Mouse (Mus musculus): ENCODE measurements around the gene Vwf. TPM values are rescaled to one million over a fixed set of nuclear protein-coding genes. Genes with fewer than 3 reads are reported as not detected.

Vwf gene
- total RNA-seq, 2 experiments from 2014 or later: 12.5 to 15.3 TPM

DNA sequence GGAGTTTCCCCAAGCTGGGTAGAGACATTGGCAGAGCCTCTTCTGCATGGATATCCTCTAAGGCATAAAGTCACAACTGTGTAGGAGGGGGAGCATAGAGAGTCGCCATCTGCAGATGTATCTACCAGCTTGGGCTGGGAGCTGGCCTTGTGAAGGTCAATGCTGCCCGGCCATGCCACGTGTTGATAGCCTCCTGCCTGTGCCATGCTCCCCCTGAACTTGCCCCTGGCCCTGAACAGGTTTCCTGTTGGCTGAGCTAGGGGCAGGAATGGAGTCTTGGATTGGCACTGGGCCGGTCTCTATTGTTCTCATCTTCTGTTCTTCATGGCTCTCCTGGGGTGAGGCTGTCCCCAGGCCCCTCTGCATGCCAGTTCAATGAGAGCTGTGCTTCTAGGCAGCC is 51.1 kb downstream of the Vwf start:
- no peak for DNase-seq
- no peak for TF ChIP-seq CTCF (IDR thresholded peaks at IDR 0.05)
- Histone ChIP-seq H3K4me3 (no peak overlapping the region), H3K27ac (peak overlapping the region; percentile 35; the same call in 1 of the 2 replicates)
- intact Hi-C loops (cut with DNase I): no loop called here

DNA sequence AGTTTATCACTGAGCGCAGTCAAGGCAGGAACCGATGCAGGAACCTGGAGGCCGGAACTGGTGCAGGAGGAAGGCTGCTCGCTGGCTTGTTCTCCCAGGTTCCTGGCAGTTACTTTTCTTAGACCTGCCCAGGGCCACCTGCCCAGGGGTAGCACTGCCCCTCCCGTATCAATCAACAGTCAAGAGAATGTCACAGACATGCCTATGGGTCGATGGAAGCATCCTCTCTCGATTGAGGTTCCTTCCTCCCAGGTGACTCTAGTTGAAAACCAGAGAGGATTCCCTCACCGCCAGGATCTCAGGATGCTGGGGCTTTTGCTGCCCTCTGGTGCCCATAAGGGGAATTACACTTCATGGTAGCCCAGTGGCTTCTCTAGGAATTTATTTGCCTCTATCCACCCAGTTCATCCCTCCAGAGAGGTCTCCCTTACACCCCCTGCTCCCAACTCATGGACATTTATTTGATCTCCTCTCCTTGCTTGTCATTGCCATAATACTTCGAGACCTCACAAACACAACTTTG is 53.5 kb downstream of the Vwf start:
- peak; percentile 95; the same call in 1 of the 2 replicates for TF ChIP-seq CTCF (IDR thresholded peaks at IDR 0.05)
- DNase-seq: peak; percentile 61
- intact Hi-C loops (cut with DNase I): loop anchor here (2.0 to 5.0 kb wide), 2 partner anchors 103 to 181 kb away; no protein-coding TSS in a partner anchor
- 0 out of 2 replicates have a peak overlapping the region, but pooled peaks have one; percentile 9 for H3K27ac ChIP-seq
- H3K4me3 ChIP-seq: no peak overlapping the region

DNA sequence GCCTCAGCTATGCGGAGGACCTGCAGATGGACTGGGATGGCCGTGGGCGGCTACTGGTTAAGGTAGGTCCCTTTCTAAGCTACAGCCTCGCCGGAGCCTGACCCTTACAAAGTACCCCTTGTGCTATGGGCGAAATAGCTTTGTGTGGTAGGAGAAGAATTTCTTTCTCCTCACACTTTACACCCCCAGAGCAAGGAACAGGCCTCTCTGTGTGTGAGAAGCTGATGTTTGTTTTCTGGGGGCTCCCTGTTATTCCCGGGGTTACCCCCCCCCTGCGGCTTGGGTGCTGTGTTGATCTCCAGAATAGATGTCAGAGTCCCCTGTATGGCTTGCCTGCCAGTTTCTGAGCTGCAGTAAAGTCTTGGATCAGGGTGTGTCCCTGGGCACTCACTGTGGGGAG is 54.1 kb downstream of the Vwf start:
- H3K4me3 ChIP-seq: no peak overlapping the region
- H3K27ac ChIP-seq: peak overlapping the region; percentile 9
- DNase-seq: no peak
- intact Hi-C loops (cut with DNase I): loop anchor here (2.0 to 5.0 kb wide), 2 partner anchors 103 to 182 kb away; no protein-coding TSS in a partner anchor
- no peak for TF ChIP-seq CTCF (IDR thresholded peaks at IDR 0.05)

DNA sequence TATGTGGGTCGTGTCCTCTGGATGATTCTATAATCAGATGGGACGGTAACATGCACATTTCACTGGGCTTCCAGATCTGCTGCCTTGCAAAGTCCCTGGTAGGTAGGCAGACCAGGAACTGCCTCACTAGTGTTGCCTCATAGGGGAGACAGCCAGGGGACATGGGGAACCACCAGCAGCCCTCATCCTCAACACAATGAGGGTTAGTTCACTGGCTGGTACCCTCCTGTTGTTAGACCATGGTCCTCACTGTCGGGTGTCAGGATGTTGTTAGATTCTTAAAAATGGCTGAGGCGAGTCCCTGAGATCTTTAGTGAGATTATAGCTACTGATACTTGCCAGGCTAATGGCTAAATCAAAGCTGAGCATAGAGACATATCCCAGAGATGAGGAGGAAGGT is 54.6 kb downstream of the Vwf start:
- no peak overlapping the region for H3K4me3 ChIP-seq
- TF ChIP-seq CTCF (IDR thresholded peaks at IDR 0.05): no peak
- no peak for DNase-seq
- intact Hi-C loops (cut with DNase I): loop anchor here (2.0 to 5.0 kb wide), 2 partner anchors 104 to 182 kb away; no protein-coding TSS in a partner anchor
- peak overlapping the region; percentile 9 for H3K27ac ChIP-seq

DNA sequence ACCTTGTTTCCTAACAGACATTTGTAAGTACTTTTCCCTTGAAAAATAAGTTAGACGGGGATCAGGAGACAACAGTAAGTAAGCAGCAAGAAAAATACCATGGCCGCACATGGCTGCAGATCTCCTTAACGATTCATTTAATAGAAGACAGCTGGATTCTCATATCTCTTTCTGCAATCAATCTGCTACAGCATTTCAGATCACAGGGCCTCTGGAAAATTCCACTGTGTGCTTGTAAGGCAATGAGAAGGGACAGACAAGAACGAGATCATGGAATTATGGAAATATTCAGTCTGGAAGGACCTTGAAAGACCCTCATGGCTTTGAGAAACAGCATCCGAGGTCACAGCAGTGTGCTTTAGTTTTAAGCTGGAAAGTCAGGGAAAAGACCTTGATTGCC is 55.2 kb downstream of the Vwf start:
- intact Hi-C loops (cut with DNase I): loop anchor here (2.0 to 5.0 kb wide), 3 partner anchors 73 to 183 kb away; no protein-coding TSS in a partner anchor
- TF ChIP-seq CTCF (IDR thresholded peaks at IDR 0.05): no peak

DNA sequence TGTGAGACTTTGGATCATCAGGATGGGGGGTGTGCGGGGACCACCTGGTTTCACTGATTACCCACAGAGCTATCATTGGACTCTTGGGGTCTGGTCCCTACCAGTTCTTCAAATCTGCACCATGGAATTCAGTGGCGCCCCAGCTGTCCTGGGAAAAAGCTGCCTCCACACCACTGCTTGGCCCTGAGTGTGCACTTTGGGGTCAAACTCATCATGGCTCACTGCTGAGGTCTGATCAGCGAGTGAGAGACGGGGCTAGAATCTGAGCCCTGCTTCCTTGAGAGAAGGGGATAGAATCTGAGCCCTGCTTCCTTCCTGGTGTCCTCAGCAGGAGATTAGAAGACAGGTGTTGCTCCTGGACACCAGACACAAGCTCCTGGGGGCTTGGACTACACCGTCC is 55.8 kb downstream of the Vwf start:
- peak overlapping the region; percentile 35; the same call in 1 of the 2 replicates for H3K27ac ChIP-seq
- no peak for TF ChIP-seq CTCF (IDR thresholded peaks at IDR 0.05)
- H3K4me3 ChIP-seq: no peak overlapping the region
- DNase-seq: no peak
- intact Hi-C loops (cut with DNase I): loop anchor here (2.0 to 5.0 kb wide), 2 partner anchors 74 to 105 kb away; no protein-coding TSS in a partner anchor

More for the DNA sequence above, 55.2 kb downstream of the Vwf start:
- DNase-seq: no peak
- H3K4me3 ChIP-seq: no peak overlapping the region
- H3K27ac ChIP-seq: 0 out of 2 replicates have a peak overlapping the region, but pooled peaks have one; percentile 9

DNA sequence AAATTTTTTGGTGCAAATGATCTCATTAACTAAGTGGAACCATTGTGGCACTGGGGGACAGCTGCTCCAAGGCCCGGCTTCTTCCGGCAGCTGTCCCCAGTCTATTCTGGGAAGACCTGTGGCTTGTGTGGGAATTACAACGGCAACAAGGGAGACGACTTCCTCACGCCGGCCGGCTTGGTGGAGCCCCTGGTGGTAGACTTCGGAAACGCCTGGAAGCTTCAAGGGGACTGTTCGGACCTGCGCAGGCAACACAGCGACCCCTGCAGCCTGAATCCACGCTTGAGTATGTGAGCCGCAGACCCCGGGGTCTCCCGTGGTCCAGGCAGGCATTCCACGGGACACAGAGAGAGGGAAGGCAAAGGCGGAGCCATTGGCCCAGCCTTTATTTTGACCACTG is 56.7 kb downstream of the Vwf start:
- Histone ChIP-seq H3K4me3 (peak overlapping the region; percentile 57), H3K27ac (peak overlapping the region; percentile 68)
- intact Hi-C loops (cut with DNase I): loop anchor here (2.0 to 5.0 kb wide), 2 partner anchors 74 to 106 kb away; no protein-coding TSS in a partner anchor
- TF ChIP-seq CTCF (IDR thresholded peaks at IDR 0.05): peak; percentile 94
- peak; percentile 86 for DNase-seq

DNA sequence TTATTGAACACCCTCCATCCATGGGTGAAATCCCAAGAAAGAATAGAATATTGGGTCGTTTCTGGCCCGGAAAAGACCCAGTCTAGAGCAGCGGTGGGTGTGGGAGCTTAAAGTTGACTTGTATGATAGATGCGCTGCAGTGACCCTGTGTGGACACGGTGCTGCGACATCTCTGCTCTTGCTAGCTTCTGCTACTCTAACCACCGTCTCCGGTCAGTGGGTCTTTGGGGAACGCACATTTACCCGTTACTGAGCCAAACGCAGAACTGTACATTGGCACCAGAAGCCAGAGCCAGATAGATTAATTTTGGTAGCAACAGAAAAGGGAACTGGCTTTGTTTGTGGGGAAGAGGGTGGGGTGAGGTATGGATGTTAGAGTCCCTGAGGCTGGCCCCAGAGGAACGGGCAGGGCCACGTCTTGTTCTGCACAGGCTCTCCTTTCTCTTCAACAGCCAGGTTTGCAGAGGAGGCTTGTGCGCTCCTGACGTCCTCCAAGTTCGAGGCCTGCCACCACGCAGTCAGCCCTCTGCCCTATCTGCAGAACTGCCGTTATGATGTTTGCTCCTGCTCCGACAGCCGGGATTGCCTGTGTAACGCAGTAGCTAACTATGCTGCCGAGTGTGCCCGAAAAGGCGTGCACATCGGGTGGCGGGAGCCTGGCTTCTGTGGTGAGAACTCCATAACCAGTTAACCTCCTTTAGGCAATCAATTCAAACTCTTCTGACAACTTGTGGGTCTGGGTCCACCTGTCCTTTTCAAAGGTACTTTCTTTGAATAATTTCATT is 57.3 kb downstream of the Vwf start:
- no peak for TF ChIP-seq CTCF (IDR thresholded peaks at IDR 0.05)
- intact Hi-C loops (cut with DNase I): loop anchor here (2.0 to 5.0 kb wide), 2 partner anchors 75 to 107 kb away; no protein-coding TSS in a partner anchor
- DNase-seq: no peak
- H3K27ac ChIP-seq: peak overlapping the region; percentile 68
- H3K4me3 ChIP-seq: peak overlapping the region; percentile 57

DNA sequence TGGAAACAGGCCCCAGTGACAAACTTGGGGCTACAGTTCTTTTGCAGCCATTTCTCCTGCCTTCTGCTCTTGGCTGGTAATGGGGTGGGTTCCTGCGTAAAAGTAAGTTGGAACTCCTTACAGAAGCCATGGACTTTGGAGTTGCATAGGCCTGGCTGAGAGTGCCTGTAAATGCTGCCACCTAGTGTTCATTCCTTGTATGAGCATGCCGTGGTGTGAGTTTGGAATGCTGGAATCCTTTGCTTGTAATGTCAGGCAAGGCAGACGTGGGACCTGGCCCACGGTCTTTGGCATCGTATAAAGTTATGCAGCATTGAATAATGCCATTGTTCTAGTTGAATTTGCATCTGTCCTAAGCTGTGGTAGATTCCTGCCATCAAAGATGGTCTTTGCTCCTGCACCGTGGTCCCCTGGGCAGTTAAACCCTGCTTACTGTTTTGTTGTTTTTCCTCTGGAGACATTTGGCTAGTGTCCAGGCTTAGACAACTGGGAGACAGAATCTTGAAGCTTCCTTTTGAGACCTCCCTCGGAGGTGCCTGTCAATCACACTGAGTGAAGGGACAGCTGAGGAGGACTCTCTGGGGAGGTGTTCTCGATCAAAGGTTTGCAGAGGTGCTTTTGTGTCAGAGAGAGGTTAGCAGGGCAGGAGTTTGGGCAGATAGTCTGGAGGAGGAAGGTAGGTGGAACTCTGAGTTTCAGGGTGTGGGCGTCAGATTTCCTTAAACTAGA is 58.1 kb downstream of the Vwf start:
- peak; percentile 97 for TF ChIP-seq CTCF (IDR thresholded peaks at IDR 0.05)
- DNase-seq: peak; percentile 62
- Histone ChIP-seq H3K27ac (peak overlapping the region; percentile 68), H3K4me3 (no peak overlapping the region)
- intact Hi-C loops (cut with DNase I): loop anchor here (5.0 kb wide), 1 partner anchor 107 kb away; no protein-coding TSS in a partner anchor

DNA sequence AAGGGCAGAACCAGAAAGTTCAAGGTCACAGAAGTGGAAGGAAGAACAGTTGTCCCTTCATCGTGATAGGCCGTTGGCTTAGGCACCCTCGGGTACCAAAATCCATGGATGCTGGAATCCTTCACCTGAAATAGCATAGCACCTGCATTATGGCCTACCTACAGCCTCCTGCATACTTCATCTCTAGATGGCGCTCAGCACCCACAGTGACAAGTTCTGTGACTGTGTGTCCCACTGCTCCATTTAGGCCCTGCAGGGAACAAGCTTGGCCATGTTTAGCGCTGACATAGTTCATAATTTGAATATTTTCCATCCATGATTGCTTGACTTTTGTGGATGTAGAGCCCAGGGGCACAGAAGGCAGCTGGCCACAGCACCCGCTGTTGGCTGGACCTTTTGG is 62.5 kb downstream of the Vwf start:
- no peak for TF ChIP-seq CTCF (IDR thresholded peaks at IDR 0.05)
- intact Hi-C loops (cut with DNase I): no loop called here
- no peak overlapping the region for H3K4me3 ChIP-seq
- no peak for DNase-seq
- H3K27ac ChIP-seq: no peak overlapping the region

DNA sequence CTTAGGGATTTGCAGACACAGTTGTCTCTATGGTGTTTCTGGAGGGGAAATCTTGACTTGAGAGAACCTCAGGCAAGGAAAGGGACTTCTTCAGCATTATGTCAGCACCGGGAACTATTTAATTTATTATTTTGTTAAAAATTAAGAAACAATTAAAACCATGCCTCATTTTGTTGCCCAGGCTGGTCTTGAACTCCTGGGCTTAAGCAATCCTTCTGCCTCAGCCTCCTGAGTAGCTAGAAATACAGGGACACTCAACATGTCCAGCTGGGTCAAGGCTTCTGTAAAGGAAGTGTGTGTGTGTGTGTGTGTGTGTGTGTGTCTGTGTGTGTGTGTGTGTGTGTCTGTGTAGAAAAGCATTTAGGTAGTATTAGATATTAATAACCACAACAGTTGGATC is 71.3 kb downstream of the Vwf start:
- no peak for TF ChIP-seq CTCF (IDR thresholded peaks at IDR 0.05)
- intact Hi-C loops (cut with DNase I): no loop called here
- no peak overlapping the region for H3K27ac ChIP-seq
- H3K4me3 ChIP-seq: no peak overlapping the region
- no peak for DNase-seq

DNA sequence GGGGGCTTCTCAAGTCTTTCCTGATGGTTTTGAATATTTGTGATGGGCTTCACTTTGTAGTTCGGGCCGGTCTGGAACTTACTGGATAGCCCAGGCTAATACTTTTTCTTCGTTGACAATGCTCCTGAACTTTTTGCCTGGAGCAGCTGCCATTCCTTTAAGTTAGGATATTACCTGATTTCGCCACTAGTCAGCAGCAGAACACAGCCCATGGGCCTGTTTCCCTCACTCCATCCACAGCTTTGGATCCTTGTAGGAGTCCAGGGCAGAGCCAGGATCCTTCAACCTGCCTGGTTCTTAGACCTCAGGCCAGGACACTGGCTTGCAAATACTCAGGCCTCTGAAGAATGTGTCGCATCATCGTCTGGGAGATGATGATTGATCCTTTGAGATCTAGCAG is 74.2 kb downstream of the Vwf start:
- DNase-seq: no peak
- TF ChIP-seq CTCF (IDR thresholded peaks at IDR 0.05): peak; percentile 49
- intact Hi-C loops (cut with DNase I): loop anchor here (2.0 to 5.0 kb wide), 2 partner anchors 40 to 547 kb away; partner anchors contain the start of gene Ntf3
- Histone ChIP-seq H3K27ac (no peak overlapping the region), H3K4me3 (no peak overlapping the region)
